Mouse (Mus musculus) ovary, postnatal 36 days (tissue): ENCODE measurements at regions not wholly inside any gene's neighbourhood (a gene's known extent, or its start where the extent isn't known, plus 50 kb on each side); places are given as distances from the start of the nearest gene placed in this dataset.
A peak's percentile ranks its signal among the peaks of the same experiment; 100 is the strongest.

ENCODE experiments used
- DNase-seq: peaks from one replicate; pipeline ENCODE4 v3.0.0; 2022; ENCODE audit warnings: low spot score, mixed read lengths

- DNase-seq, result peak; percentile 62
Measured at GRCm38 (mm10) chr19:26037270-26037669, 365.1 kb downstream of the Dmrt2 start.

GRCm38 (mm10) chr19:26051478-26052215 lies 379.4 kb downstream of the Dmrt2 start:
- no peak for DNase-seq

DNA sequence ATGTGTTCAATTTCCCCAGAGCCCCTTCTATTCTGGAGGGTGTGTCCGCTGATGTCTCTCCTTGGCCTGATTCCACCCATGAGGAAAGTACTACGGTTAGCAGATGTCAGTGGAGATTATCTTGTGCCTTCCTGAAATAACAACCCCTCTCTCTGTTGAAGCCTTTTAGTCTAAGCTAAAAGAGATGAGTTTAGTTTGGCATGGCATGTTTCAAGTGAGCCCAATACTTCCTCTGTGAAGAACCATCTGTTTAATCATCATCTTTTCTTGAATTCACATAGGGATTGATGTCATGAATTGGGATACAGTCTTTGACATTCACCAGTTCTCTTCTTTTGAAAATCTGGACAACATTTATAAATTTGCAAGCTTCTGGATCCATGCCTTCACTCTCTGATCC lies 387.5 kb downstream of the Dmrt2 start:
- no peak for DNase-seq

DNA sequence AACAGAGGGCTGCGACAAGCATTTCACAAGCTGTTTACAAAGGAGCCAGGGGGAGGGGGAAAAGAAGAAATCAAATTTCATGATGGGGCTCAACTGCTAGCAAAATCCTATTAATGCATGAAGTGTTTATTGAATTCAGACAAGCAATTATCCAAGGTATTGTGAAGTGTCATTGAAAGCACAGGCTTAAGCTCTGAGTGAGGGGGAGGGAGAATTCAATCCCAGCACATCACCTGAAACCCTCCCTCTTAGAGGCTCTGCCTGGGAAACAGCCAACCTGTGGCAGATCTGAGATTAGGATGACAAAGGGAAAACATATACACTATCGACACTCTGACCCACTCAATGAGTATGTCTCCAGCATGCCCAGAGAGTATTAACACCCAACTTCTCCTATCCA lies 396.3 kb downstream of the Dmrt2 start:
- DNase-seq, result no peak

DNA sequence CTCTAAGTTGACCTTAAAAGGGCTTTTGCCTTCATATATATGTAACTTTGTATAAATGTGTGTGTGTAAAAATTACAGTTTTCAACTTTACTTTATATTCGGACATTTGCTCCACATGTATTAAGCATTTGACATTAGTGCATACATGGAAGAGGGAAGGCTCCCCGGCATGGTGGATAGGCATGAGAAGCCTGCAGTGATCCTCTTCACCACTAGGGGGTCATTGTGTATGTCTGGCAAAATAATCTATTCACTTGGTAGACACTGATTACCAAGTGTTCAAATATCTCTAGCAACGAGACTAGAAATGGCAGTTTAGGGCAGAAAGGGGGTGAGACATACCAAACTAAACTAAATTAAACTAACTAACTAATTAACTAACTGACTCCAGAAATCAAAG lies 397.7 kb downstream of the Dmrt2 start:
- no peak for DNase-seq

- no peak for DNase-seq
Measured at GRCm38 (mm10) chr19:26088318-26088717, 416.1 kb downstream of the Dmrt2 start.

DNA sequence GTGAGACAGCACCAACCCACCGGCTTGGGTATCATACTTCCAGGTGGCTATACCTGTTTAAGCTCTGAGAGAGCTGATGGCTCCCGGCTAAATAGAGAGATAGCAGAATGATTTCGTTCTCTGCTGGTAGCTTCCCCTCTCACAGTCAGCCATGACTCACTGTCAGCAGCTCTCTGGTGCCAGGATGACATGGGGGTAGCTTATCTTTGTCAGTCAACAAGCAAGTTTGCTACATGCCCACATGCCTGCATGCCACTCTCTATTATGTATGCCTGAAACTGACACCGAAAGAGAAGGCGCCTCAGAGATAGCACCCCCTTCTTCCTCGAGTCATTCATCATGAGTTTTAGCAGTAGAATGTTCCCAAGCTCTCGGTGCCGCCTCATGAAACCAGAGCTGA lies 419.2 kb downstream of the Dmrt2 start:
- DNase-seq, result no peak

- no peak for DNase-seq
Measured at GRCm38 (mm10) chr19:26093844-26094243, 421.6 kb downstream of the Dmrt2 start.

GRCm38 (mm10) chr19:26114326-26114725 lies 442.1 kb downstream of the Dmrt2 start:
- DNase-seq, result no peak

DNA sequence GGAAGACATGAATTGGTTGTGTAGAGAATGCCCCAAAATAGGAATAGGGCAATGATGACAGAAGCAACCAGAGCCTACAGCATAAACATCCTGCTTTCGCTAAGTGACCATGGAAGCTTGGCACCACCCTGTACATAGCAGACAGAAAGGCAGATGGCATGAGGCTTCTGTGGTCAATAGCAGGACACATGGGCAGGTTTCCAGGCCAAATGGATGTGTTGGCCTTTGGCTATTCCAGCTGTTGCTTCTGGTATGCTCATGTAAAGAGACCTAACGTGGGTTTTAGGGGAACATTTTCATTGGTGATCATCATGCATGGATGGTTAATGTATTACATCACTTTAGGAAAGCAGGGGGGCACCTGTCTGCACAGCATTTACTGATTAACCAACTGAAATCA lies 456.2 kb downstream of the Dmrt2 start:
- DNase-seq, result no peak

DNA sequence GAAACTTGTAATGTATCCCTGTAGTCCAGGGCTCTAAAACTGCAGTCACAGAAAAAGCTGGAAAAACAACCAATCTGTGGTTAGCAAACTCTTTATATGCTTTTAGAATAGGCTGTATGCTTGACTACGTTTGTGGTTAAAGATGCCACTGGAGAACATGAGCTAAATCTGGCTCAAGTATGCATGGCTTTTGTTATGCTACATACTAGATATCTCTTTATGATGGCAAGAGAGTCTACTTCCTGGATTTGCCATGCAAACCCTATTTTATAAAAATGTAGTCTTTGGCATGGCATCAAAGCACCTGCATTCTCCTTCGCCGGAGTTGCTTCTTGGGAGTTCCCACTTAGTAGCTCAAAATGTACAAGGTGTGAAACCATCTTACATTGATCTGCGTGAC lies 462.2 kb downstream of the Dmrt2 start:
- no peak for DNase-seq

- no peak for DNase-seq
Measured at GRCm38 (mm10) chr19:26135398-26136104, 463.3 kb downstream of the Dmrt2 start.

GRCm38 (mm10) chr19:26140647-26141046 lies 464.2 kb upstream of the Smarca2 start:
- no peak for DNase-seq

- no peak for DNase-seq
Measured at GRCm38 (mm10) chr19:26143539-26143938, 461.3 kb upstream of the Smarca2 start.

GRCm38 (mm10) chr19:26151216-26151615 lies 453.6 kb upstream of the Smarca2 start:
- no peak for DNase-seq

DNA sequence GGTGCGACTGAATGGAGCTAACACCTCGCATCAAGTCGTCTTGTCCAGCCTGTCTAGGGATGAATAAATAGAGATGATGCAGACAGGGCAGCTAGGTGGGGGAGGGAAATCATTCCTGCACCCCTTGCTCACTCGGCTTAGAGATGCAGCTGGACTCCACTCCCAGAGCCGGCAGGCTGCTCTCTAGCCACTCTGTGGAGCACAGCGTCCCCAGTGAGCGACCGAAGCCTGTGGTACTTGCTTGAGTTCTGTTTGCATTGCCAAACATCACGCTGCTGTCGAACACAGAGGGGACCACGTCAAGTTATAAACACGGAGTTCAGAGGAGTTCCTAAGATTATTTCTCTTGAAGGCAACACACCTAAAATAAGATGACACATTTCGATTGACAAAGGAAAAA lies 439.9 kb upstream of the Smarca2 start:
- DNase-seq, result no peak

- no peak for DNase-seq
Measured at GRCm38 (mm10) chr19:26181774-26182173, 423.1 kb upstream of the Smarca2 start.

GRCm38 (mm10) chr19:26185012-26185411 lies 419.8 kb upstream of the Smarca2 start:
- DNase-seq, result no peak

DNA sequence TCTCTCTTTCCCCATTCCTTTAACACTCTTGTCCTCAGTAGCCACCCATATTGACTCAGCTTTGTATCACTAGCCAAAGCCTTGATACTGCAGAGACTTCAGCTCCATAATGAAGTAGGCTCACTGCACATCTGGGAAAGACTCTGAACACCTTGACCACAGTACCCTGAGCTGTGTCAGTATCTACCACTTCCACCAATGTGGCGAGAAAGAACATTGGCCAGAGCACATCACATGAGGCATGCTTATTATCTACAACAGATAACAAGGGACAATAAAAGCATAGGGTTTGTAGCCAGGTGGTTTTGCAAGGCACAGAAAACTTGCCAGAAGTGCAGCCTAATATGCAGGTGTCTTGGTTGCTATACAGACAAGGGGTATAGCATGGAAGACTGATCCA lies 414.0 kb upstream of the Smarca2 start:
- DNase-seq, result no peak

DNA sequence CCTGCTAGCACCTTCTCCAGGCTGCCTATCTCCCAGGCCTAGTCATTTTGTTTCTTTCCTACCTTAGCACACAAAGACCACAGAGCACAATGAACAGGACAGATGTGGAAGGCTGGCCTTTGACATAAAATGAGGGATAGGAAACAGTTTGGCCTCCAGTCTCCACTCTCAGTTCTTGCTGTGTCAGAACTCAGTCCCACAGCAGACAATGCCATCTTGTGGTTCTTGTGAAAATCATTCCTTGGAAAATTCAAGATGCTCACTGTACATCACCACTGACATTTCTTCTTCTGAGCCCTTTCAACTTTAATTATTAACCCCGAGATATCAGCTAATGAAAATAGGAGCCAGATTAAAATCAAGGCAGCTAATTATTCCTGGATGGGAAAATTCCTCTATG lies 411.2 kb upstream of the Smarca2 start:
- no peak for DNase-seq

GRCm38 (mm10) chr19:26208760-26209159 lies 396.1 kb upstream of the Smarca2 start:
- DNase-seq, result no peak

- no peak for DNase-seq
Measured at GRCm38 (mm10) chr19:26234539-26234938, 370.3 kb upstream of the Smarca2 start.

DNA sequence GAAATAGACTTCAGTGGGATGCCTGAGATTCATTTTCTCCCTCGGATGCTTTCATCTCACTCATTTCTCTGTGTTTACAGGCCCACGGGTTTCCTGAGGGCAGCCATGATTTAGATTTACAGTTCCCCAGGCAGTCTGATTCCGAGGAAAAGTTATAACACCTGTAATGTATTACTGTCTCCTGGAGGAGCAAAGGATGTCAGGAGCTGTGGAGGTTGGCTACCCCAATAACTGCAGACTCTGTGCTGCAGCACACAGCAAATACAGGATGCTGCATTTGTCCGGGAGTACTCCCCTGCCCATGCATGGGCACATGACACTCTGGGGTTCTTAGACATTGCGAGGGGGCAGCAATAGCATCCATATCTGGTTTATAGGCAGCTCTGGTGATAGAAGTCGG lies 360.8 kb upstream of the Smarca2 start:
- DNase-seq, result no peak

GRCm38 (mm10) chr19:26249751-26250150 lies 355.1 kb upstream of the Smarca2 start:
- DNase-seq, result no peak
